Mouse (Mus musculus): ENCODE results near the gene Ccdc117. TPM values are rescaled to one million over a fixed set of nuclear protein-coding genes. Genes with fewer than 3 reads are reported as not detected.
A peak's percentile ranks its signal among the peaks of the same experiment; 100 is the strongest.

Gene Ccdc117
- total RNA-seq (2021), result 10 to 100 TPM; 21.7 to 25.6 TPM
- polyA plus RNA-seq (2012; rRNA removed), result 6.0 and 13.6 TPM in 2 replicates
- long read RNA-seq, transcript Ccdc117-201 (5 exons, 3,372 nt), result major isoform, 60 of 69 reads
- long read RNA-seq, partial matches to known transcripts, result 0 of 69 reads
- long read RNA-seq, other reads (novel, unspliced or antisense), result 9 of 69 reads

DNA sequence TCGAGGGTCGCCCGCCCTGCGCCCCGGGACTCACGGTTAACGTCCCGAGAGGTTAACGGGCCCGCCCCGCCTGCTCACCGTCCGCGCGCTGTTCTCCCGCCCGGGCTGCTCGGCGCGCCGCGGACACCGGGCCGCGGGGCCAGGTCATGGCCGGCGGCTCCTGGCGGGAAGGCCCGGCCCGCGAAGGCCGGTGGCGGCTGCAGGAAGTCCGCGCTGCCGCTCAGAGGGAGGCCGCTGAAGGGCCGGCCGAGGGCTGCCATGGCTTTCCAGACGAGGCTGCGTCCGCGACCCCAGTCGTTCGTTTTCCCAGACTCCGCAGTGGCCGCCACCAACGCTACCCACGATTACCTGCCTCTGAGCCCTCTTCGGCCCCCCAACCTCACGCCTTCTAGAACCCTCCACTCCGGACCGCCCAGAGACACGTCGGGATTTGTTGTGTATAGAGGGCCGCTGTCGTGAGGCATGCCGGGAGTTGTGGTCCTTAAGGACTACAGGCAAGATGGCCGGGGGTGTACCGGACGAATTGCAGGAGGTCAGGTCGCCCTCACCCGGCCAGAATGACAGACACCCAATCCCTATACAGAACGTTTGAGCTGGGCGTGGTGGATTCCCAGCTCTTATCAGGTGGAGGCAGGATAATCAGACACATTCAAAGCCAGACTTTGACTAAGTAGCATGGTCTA is at the start of gene Ccdc117:
TSS of gene Ccdc117 (minus strand) at position 389 of the 683 bp plus-strand sequence.
- intact Hi-C loops (cut with DNase I), result loop anchor here (1.0 to 10.0 kb wide), 3 partner anchors 21 to 343 kb away; partner anchors contain the start of gene Xbp1
- Histone ChIP-seq H3K27me3 (ENCODE audit: control insufficient read depth, insufficient read depth, low read length) (no peaks in the 10 kb centered on the region), H3K4me3 (peak within 1 kb of the TSS; percentile 81), H3K79me2 (replicated peaks; ENCODE audit: control insufficient read depth, insufficient read depth, low read length) (0 out of 2 replicates have a peak, but pooled peaks cover 2% of the 10 kb centered on the region), H3K9ac (ENCODE audit: low read depth, low read length) (peak within 1 kb of the TSS; percentile 89), H3K36me3 (ENCODE audit: control insufficient read depth, insufficient read depth, low read length) (peaks cover 19% of the 10 kb centered on the region), H3K4me1 (ENCODE audit: control insufficient read depth, insufficient read depth, low read length) (peaks cover 5% of the 10 kb centered on the region; the same call in 1 of the 2 replicates), H3K27ac (peak within 1 kb of the TSS; percentile 96)
- WGBS, result 1% methylated on average over 65 of the region's 65 CpGs
- peak; percentile 46 for TF ChIP-seq CTCF (IDR thresholded peaks at IDR 0.05)
- TF ChIP-seq POLR2A (IDR thresholded peaks at IDR 0.05; ENCODE audit: insufficient read depth, low read depth, low read length), result peak; percentile 91
- TF ChIP-seq EP300 (IDR thresholded peaks at IDR 0.05; ENCODE audit: insufficient read depth, low read depth, low read length), result peak; percentile 78
- DNase-seq, result peak; percentile 93 to 96

- DNase-seq, result no peak
- intact Hi-C loops (cut with DNase I), result no loop called here
Observed at GRCm38 (mm10) chr11:5575046-5575445, 33.1 kb upstream of the Ccdc117 start.

GRCm38 (mm10) chr11:5573821-5574220 is 31.8 kb upstream of the Ccdc117 start:
- Histone ChIP-seq H3K27me3 (ENCODE audit: control insufficient read depth, insufficient read depth, low read length) (no peaks in the 10 kb centered on the region), H3K27ac (no peak overlapping the region), H3K79me2 (replicated peaks; ENCODE audit: control insufficient read depth, insufficient read depth, low read length) (no peaks in the 10 kb centered on the region), H3K4me3 (no peak overlapping the region), H3K36me3 (ENCODE audit: control insufficient read depth, insufficient read depth, low read length) (no peaks in the 10 kb centered on the region), H3K9ac (ENCODE audit: low read depth, low read length) (no peak overlapping the region), H3K4me1 (ENCODE audit: control insufficient read depth, insufficient read depth, low read length) (no peaks in the 10 kb centered on the region)
- TF ChIP-seq CTCF (IDR thresholded peaks at IDR 0.05) (no peak), EP300 (IDR thresholded peaks at IDR 0.05; ENCODE audit: insufficient read depth, low read depth, low read length) (no peak), POLR2A (IDR thresholded peaks at IDR 0.05; ENCODE audit: insufficient read depth, low read depth, low read length) (no peak)
- DNase-seq, result no peak
- 56% methylated on average over 2 of the region's 2 CpGs for WGBS
- intact Hi-C loops (cut with DNase I), result no loop called here

More at GRCm38 (mm10) chr11:5575046-5575445, 33.1 kb upstream of the Ccdc117 start:
- H3K27ac ChIP-seq, result no peak overlapping the region
- no peaks in the 10 kb centered on the region for H3K36me3 ChIP-seq (ENCODE audit: control insufficient read depth, insufficient read depth, low read length)
- no peaks in the 10 kb centered on the region for H3K79me2 ChIP-seq (replicated peaks; ENCODE audit: control insufficient read depth, insufficient read depth, low read length)
- no peak overlapping the region for H3K9ac ChIP-seq (ENCODE audit: low read depth, low read length)
- H3K27me3 ChIP-seq (ENCODE audit: control insufficient read depth, insufficient read depth, low read length), result no peaks in the 10 kb centered on the region
- TF ChIP-seq EP300 (IDR thresholded peaks at IDR 0.05; ENCODE audit: insufficient read depth, low read depth, low read length) (no peak), POLR2A (IDR thresholded peaks at IDR 0.05; ENCODE audit: insufficient read depth, low read depth, low read length) (no peak), CTCF (IDR thresholded peaks at IDR 0.05) (no peak)
- 40% methylated on average over 6 of the region's 6 CpGs for WGBS
- H3K4me1 ChIP-seq (ENCODE audit: control insufficient read depth, insufficient read depth, low read length), result no peaks in the 10 kb centered on the region
- H3K4me3 ChIP-seq, result no peak overlapping the region

DNA sequence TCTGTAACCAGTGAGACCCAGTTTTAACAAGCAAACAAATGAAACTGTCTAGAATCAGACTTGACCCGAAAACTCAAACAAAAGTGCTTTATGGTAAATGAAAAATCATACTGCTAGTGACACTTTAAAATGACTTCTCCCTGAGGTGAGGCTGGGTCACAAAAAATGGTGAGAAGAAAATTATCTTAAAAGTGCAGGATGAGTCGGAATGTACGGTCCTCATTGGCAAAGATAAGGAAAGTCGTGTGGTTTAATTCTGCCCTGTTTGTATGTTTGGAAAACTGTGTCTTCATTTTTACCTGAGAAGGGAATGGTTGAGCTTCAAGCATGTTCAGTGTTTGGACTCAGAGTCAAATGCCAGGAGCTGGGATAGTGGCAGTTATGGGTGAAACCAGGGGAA is 29.9 kb upstream of the Ccdc117 start:
- H3K4me1 ChIP-seq (ENCODE audit: control insufficient read depth, insufficient read depth, low read length), result no peaks in the 10 kb centered on the region
- no peaks in the 10 kb centered on the region for H3K27me3 ChIP-seq (ENCODE audit: control insufficient read depth, insufficient read depth, low read length)
- no peak overlapping the region for H3K9ac ChIP-seq (ENCODE audit: low read depth, low read length)
- DNase-seq, result no peak
- no peak overlapping the region for H3K4me3 ChIP-seq
- no peak for TF ChIP-seq CTCF (IDR thresholded peaks at IDR 0.05)
- no peak for TF ChIP-seq POLR2A (IDR thresholded peaks at IDR 0.05; ENCODE audit: insufficient read depth, low read depth, low read length)
- no peak for TF ChIP-seq EP300 (IDR thresholded peaks at IDR 0.05; ENCODE audit: insufficient read depth, low read depth, low read length)
- no peak overlapping the region for H3K27ac ChIP-seq
- WGBS, result 68% methylated on average over 4 of the region's 4 CpGs
- intact Hi-C loops (cut with DNase I), result no loop called here
- H3K36me3 ChIP-seq (ENCODE audit: control insufficient read depth, insufficient read depth, low read length), result no peaks in the 10 kb centered on the region
- H3K79me2 ChIP-seq (replicated peaks; ENCODE audit: control insufficient read depth, insufficient read depth, low read length), result no peaks in the 10 kb centered on the region

DNA sequence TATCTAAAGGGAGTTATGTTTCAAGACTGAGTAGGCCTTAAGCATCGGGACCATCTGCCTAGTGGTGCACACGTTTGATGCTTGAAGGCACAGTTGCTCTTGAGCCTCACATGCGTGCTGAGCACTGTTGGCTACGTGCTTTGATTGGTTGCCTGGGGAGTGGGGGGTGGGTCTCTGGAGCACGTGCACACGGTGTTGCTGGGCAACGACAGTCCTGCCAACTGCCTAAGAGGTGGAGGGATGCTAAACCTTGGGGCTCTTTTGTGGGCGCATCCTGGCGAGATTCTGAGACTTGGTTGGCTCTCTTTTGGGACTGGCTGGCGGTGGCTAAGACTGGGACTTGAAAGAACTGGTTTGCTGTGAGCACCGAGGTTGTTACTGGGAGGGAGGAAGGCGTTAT is 27.5 kb upstream of the Ccdc117 start, which contains the start of gene Ankrd36:
TSS of gene Ankrd36 (plus strand) at position 211 of the 400 bp plus-strand sequence.
- H3K27ac ChIP-seq, result no peak within 1 kb of the TSS
- intact Hi-C loops (cut with DNase I), result loop anchor here (5.0 kb wide), 1 partner anchor 38 kb away; no protein-coding TSS in a partner anchor
- no peak for DNase-seq
- no peaks in the 10 kb centered on the region for H3K36me3 ChIP-seq (ENCODE audit: control insufficient read depth, insufficient read depth, low read length)
- no peaks in the 10 kb centered on the region for H3K79me2 ChIP-seq (replicated peaks; ENCODE audit: control insufficient read depth, insufficient read depth, low read length)
- H3K4me1 ChIP-seq (ENCODE audit: control insufficient read depth, insufficient read depth, low read length), result no peaks in the 10 kb centered on the region
- no peak within 1 kb of the TSS for H3K4me3 ChIP-seq
- no peak within 1 kb of the TSS for H3K9ac ChIP-seq (ENCODE audit: low read depth, low read length)
- no peak for TF ChIP-seq EP300 (IDR thresholded peaks at IDR 0.05; ENCODE audit: insufficient read depth, low read depth, low read length)
- TF ChIP-seq POLR2A (IDR thresholded peaks at IDR 0.05; ENCODE audit: insufficient read depth, low read depth, low read length), result no peak
- TF ChIP-seq CTCF (IDR thresholded peaks at IDR 0.05), result no peak
- WGBS, result 85% methylated on average over 12 of the region's 12 CpGs
- no peaks in the 10 kb centered on the region for H3K27me3 ChIP-seq (ENCODE audit: control insufficient read depth, insufficient read depth, low read length)

DNA sequence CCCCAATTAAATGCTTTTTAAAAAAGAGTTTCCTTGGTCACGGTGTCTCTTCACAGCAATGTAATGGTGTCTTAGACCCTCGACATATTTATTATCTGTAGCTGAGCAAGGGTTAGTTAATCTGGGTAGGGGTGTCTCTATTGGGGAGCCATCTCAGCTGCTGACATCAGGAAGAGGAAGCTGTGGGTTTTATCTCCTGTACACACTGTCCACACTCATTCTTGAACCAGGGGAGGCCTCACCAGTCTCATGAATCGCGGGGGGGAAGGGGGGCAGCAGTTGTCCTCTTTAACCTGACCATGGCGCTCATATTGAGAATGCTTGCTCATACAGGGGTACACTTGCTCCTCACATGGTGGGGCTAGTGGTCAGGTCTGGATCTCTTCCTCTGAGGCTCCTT is 26.1 kb upstream of the Ccdc117 start:
- no peaks in the 10 kb centered on the region for H3K27me3 ChIP-seq (ENCODE audit: control insufficient read depth, insufficient read depth, low read length)
- H3K36me3 ChIP-seq (ENCODE audit: control insufficient read depth, insufficient read depth, low read length), result no peaks in the 10 kb centered on the region
- 81% methylated on average over 5 of the region's 5 CpGs for WGBS
- intact Hi-C loops (cut with DNase I), result loop anchor here (5.0 kb wide), 1 partner anchor 39 kb away; no protein-coding TSS in a partner anchor
- DNase-seq, result no peak
- H3K9ac ChIP-seq (ENCODE audit: low read depth, low read length), result no peak overlapping the region
- H3K79me2 ChIP-seq (replicated peaks; ENCODE audit: control insufficient read depth, insufficient read depth, low read length), result no peaks in the 10 kb centered on the region
- no peaks in the 10 kb centered on the region for H3K4me1 ChIP-seq (ENCODE audit: control insufficient read depth, insufficient read depth, low read length)
- H3K4me3 ChIP-seq, result no peak overlapping the region
- no peak overlapping the region for H3K27ac ChIP-seq
- TF ChIP-seq EP300 (IDR thresholded peaks at IDR 0.05; ENCODE audit: insufficient read depth, low read depth, low read length), result no peak
- TF ChIP-seq CTCF (IDR thresholded peaks at IDR 0.05), result no peak
- TF ChIP-seq POLR2A (IDR thresholded peaks at IDR 0.05; ENCODE audit: insufficient read depth, low read depth, low read length), result no peak

Measured in heart, adult 2 months (tissue).